Mouse (Mus musculus) testis, adult 2 months (tissue): Measurements from ENCODE around the gene Pla2g2c.

Experiments
- CTCF ChIP-seq: fragments of 200-500 bp; IDR thresholded peaks from 2 replicates; pipeline ENCODE4 v1.5.1; 2012; ENCODE audit warnings: low read depth, mild to moderate bottlenecking, inconsistent platforms, low read length, moderate library complexity; ENCODE audit not compliant: control insufficient read depth, insufficient read depth, insufficient replicate concordance
- POLR2A ChIP-seq: fragments of 200-500 bp; IDR thresholded peaks from 2 replicates; pipeline ENCODE4 v1.6.1; 2012; ENCODE audit warnings: low read depth, mild to moderate bottlenecking, inconsistent platforms, low read length, moderate library complexity; ENCODE audit not compliant: control insufficient read depth

DNA sequence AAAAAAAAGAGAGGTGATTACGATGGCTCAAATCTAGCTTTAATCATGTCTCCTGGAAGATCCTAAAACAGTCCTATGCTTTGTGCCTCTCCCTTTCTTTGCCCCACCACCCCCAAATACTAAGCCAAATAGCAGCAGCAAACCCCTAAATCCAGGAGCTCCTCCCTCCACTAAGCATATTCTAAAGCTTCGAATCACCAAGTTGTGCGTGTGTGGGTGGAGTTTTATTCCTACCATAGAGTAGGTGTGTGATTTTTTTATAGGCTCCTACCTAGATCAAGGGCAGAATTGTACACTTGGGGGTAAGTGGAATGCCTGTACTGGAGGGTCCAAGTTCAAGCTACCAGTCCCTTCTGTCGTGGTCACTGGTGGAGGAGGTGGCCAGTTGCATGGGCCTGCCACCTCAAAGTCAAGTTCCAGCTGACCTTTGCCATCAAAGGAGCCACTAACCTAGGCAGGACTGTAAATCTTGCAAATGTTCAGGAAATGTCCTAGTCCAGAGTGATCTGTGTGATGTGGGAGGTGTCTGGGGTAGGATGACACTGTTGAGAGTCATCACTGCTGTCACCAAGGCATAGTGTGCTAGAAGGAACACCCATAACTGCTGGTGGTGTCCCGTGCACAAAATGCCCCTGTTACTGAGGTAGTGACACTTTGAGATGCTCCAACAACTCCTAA is 5.9 kb upstream of the Pla2g2c start:
- TF ChIP-seq POLR2A (no peak), CTCF (no peak)
